Mouse (Mus musculus): ENCODE data around the gene Sox6.

Sox6 gene

GRCm38 (mm10) chr7:115829260-115829659 is 209.3 kb downstream of the Sox6 start:
- DNase-seq: no peak

GRCm38 (mm10) chr7:115825295-115825694 is 213.3 kb downstream of the Sox6 start:
- DNase-seq: no peak

- DNase-seq: no peak
Measured at GRCm38 (mm10) chr7:115824621-115825256, 213.9 kb downstream of the Sox6 start.

GRCm38 (mm10) chr7:115819136-115819535 is 219.5 kb downstream of the Sox6 start:
- DNase-seq: no peak

GRCm38 (mm10) chr7:115803256-115803655 is 235.3 kb downstream of the Sox6 start:
- DNase-seq: no peak

GRCm38 (mm10) chr7:115794139-115794858 is 244.3 kb downstream of the Sox6 start:
- DNase-seq: no peak

GRCm38 (mm10) chr7:115792841-115793240 is 245.8 kb downstream of the Sox6 start:
- peak; percentile 30 for DNase-seq

- no peak for DNase-seq
Measured at GRCm38 (mm10) chr7:115789116-115789823, 249.3 kb downstream of the Sox6 start.

- DNase-seq: no peak
Measured at GRCm38 (mm10) chr7:115783982-115784917, 254.3 kb downstream of the Sox6 start.

DNA sequence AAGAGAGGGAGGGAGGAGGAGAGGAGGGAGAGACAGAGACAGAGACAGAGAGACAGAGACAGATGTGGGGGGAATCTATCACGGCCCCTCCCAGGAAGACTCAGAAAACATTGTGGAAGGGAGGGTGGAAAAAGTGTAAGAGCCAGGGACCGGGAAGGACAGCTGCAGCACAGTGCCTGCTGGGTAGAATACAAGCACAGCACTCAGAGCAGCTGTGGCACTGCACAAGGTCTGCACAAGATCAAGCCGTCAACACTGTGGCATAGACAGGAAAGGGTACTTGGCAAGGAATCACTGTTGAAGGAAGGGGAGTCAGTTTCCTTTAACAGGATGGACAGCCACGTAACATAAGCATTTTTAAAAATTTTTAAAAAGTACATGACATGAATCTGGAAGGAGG is 258.4 kb downstream of the Sox6 start:
- DNase-seq: no peak

DNA sequence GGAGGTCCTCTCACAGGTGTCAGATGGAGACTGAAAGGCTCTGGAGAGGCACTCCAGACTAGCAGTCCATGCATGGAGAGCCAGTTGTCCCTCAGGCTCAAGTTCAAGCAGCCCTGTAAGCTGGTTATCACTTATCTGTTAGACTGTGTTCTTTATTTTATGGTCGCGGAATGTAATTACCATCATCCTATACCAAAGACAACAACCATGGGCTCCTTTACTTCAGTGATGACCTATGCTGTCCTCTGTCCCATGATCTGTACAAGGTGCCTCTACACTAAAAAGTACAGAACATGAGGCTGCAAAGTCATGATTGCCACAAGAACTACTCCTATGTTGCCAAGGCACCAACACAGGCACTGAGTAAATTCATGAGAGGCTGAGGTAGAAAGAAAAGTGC is 259.1 kb downstream of the Sox6 start:
- DNase-seq: no peak

- no peak for DNase-seq
Measured at GRCm38 (mm10) chr7:115776736-115777135, 261.9 kb downstream of the Sox6 start.

DNA sequence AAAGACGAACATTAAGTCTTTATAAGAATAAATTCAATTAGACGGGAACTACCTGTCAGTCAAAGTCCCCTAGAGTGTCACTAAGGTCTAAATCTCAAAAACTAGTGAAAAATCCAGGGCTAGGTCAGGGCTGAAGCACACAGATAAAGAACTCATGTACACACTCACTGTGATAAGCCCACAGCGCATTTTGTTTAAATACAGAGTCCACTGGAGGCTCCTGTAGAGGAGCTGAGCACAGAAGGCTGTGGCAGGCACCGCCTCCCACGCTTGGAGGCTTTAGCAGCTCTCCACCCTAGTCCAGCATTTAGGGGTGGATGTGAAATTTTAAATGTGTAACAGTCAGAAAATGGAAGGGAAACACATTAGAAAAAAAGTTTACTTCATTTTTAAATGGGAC is 262.3 kb downstream of the Sox6 start:
- no peak for DNase-seq

DNA sequence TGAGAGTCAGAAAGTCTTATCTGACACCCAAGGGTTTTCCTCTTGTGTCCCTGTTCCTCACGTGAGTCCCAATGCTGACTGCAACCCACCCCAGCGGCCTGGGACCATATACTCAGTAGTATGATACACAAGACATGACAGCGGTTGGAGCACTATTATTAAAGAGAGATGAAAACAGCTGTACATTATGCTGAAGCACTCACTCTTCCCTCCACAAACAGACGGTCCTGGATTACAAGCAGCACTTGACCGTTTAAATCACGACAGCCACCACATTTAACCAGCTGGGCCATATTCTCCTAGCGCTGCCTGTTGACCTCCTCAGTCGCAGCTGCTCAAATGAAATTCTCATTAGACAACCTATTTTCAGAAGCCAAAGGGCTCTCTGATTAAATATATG is 272.3 kb downstream of the Sox6 start:
- DNase-seq: no peak

- DNase-seq: no peak
Measured at GRCm38 (mm10) chr7:115763851-115764250, 274.7 kb downstream of the Sox6 start.

- no peak for DNase-seq
Measured at GRCm38 (mm10) chr7:115758172-115758571, 280.4 kb downstream of the Sox6 start.

- no peak for DNase-seq
Measured at GRCm38 (mm10) chr7:115755272-115755671, 283.3 kb downstream of the Sox6 start.

DNA sequence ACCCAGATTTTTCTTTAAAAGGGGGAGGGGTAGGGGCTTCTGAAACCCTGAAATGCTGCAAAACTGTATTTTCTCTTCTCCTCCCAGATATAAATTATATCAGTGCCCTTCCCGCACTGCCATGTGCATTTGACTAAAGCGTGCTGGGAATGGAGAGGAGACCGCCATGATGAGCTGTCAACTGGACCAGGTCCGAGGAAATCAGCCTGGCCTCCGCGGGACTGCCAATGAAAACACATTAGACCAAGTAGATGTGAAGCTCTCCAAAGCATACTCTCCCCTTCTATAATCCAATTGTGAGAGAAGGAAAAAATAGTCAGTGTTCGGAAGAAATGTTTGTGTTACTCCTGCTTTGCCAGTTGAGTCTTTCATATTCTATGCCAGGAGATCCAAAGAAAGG is 284.4 kb downstream of the Sox6 start:
- DNase-seq: no peak

DNA sequence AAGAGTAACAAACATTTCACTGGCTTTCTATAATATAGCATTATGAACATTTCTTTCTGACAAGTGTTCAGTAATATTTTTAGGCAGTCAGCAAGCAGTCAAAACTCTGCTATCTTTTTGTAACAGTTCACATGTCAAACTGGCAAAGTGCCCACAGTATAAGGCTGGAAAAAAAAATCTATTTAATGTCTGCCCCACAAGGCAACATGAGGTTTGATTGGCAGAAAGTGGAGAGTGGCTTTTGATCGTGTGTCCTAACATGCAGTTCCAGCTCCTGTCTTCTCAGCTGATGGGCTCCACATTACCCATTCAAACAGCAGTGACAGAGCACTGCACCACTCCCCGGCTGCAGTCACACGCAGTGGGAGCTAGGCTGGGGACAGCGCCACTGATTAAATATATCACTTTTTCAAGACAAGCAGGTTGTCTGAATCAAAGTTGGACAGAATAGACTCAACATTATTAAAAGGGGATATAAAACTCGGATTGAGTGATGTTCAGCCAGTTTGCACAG is 286.4 kb downstream of the Sox6 start:
- no peak for DNase-seq

- no peak for DNase-seq
Measured at GRCm38 (mm10) chr7:115751083-115751482, 287.5 kb downstream of the Sox6 start.

DNA sequence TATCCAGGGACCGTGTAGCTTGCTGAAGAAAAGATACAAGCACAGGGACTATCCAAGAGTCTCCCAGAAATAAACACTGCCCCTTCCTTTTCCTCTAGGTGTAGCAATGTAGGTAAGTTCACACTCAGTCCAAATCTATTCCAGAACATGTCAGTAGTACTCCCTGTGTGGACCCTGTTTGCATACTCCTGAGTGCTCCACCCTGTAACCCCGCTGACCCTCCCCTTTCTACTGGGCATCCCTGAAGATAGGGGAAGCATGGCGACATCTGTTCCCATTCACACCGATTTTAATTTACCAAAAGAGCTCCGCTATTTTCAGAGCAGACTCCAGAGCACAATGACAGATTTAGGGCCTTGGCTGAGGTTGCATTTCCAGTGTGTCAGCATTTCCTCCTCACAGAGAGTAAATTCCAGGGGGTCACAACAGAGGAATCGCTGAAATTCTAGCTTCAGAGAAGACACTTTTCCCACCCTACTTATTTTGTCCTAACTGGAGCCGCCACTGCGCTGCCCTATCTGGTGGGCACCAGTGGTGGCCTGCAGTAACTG is 288.2 kb downstream of the Sox6 start:
- no peak for DNase-seq

GRCm38 (mm10) chr7:115747541-115747940 is 291.1 kb downstream of the Sox6 start:
- DNase-seq: no peak
